Mouse (Mus musculus): ENCODE measurements around the gene Hoxd10.

- no peak for TF ChIP-seq CTCF (IDR thresholded peaks at IDR 0.05; ENCODE audit: low read depth)
- TF ChIP-seq EP300 (optimal IDR thresholded peaks at IDR 0.05): no peak
Observed at GRCm38 (mm10) chr2:74700546-74701112, 8.9 kb downstream of the Hoxd10 start.
